Comparison of ENCODE assay signal across 28 mouse cellular contexts in genomic region chr6:4816856-4817255, GRCm38 (mm10).
"Had no signal": no experiment of that assay in that cellular context is flagged by ENCODE, and none has a peak within 500 bp of the region (broad histone marks: within the 10 kb centered on the region; RNA-seq: fewer than 3 reads in every experiment).

No protein-coding gene starts in this region.

- ATAC-seq: hindbrain, embryonic 16.5 days; inflammation-experienced regulatory T-cells, adult 6 months; intestine, embryonic 15.5 days; intestine, postnatal 0 days; liver, embryonic 12.5 days had no signal

- H3K27me3 ChIP-seq: heart, embryonic 13.5 days; heart, embryonic 15.5 days; hindbrain, embryonic 12.5 days; intestine, embryonic 15.5 days; limb, embryonic 13.5 days; limb, embryonic 15.5 days; liver, embryonic 12.5 days had no signal

- H3K36me3 ChIP-seq: heart, embryonic 13.5 days; heart, embryonic 15.5 days; hindbrain, embryonic 10.5 days; hindbrain, embryonic 12.5 days; intestine, embryonic 15.5 days; limb, embryonic 13.5 days; limb, embryonic 15.5 days; liver, embryonic 12.5 days had no signal

- H3K4me3 ChIP-seq: heart, adult 2 months; heart, embryonic 13.5 days; heart, embryonic 15.5 days; hindbrain, embryonic 10.5 days; hindbrain, embryonic 12.5 days; intestine, embryonic 15.5 days; layer of hippocampus, adult 2 months; limb, embryonic 13.5 days; limb, embryonic 15.5 days; liver, embryonic 12.5 days had no signal

- H3K9me3 ChIP-seq: heart, embryonic 13.5 days; heart, embryonic 15.5 days; hindbrain, embryonic 12.5 days; intestine, embryonic 15.5 days; limb, embryonic 13.5 days; limb, embryonic 15.5 days; liver, embryonic 12.5 days had no signal

- H3K4me2 ChIP-seq: heart, embryonic 11.5 days; heart, embryonic 13.5 days; heart, embryonic 15.5 days; hindbrain, embryonic 12.5 days; hindbrain, embryonic 14.5 days; intestine, embryonic 15.5 days; limb, embryonic 13.5 days; limb, embryonic 15.5 days; liver, embryonic 12.5 days had no signal

- H3K4me1 ChIP-seq: heart, embryonic 13.5 days; hindbrain, embryonic 10.5 days; hindbrain, embryonic 12.5 days; intestine, embryonic 15.5 days; liver, embryonic 12.5 days had no signal

- DNase-seq: gastrocnemius, postnatal 14 days; gastrocnemius, postnatal 36 days; heart, adult 11 months; heart, adult 2 months; heart, postnatal 14 days; heart, postnatal 36 days; kidney, adult 18-20 months; kidney, adult 8-10 months; kidney, postnatal 10 days; kidney, postnatal 25 days; kidney, postnatal 4 days; layer of hippocampus, adult 9-11 months; layer of hippocampus, postnatal 36 days; left cerebral cortex, postnatal 4 days had no signal

- H3K9ac ChIP-seq: heart, embryonic 13.5 days; heart, embryonic 15.5 days; hindbrain, embryonic 12.5 days; hindbrain, embryonic 14.5 days; intestine, embryonic 15.5 days; limb, embryonic 13.5 days; limb, embryonic 15.5 days; liver, embryonic 12.5 days had no signal

- H3K27ac ChIP-seq: heart, adult 2 months; heart, embryonic 13.5 days; heart, embryonic 15.5 days; hindbrain, embryonic 10.5 days; hindbrain, embryonic 12.5 days; hindbrain, embryonic 14.5 days; intestine, embryonic 15.5 days; layer of hippocampus, adult 2 months; limb, embryonic 13.5 days; limb, embryonic 15.5 days; liver, embryonic 12.5 days had no signal
